Mouse (Mus musculus) liver, postnatal 0 days (tissue): Measurements from ENCODE around the gene Bbs2.
"Not testable (repeated sequence)": the region's sequence is repeated elsewhere in the genome, so short reads cannot be mapped to it uniquely, and the experiment has no call there.

Experiments
- CTCF ChIP-seq: sonication (generic); IDR thresholded peaks from 2 replicates; pipeline ENCODE4 v1.5.1; 2016; ENCODE audit warnings: antibody characterized with exemption, low read depth
- EP300 ChIP-seq: IDR thresholded peaks from 2 replicates; pipeline ENCODE4 v1.6.1; 2016; ENCODE audit warnings: antibody characterized with exemption, low read depth, mild to moderate bottlenecking

DNA sequence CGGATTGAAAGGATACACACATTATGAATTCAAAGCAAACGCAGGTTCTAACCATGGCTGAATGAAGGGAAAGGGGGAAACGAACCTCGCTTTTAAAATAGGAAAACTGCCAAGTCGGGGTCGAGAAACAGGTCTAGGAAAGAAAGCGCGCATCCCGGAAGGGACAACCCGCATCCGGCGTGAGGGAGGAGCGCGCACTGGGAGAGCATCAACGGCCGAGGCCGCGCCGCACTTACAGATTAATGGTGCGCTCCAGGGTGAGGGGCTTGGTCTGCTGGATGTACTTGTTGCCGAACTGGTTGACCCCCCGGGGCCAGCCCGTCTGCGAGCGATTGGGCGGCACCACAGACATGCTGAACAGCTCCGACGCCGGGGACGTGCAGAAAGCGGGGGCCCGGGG, 62.2 kb downstream of the Bbs2 start:
- TF ChIP-seq CTCF = not testable (repeated sequence)
- 0 out of 2 replicates have a peak, but pooled peaks have one; percentile 5 for TF ChIP-seq EP300
